22 mouse cellular contexts compared by ENCODE assay signal in the genomic region with DNA sequence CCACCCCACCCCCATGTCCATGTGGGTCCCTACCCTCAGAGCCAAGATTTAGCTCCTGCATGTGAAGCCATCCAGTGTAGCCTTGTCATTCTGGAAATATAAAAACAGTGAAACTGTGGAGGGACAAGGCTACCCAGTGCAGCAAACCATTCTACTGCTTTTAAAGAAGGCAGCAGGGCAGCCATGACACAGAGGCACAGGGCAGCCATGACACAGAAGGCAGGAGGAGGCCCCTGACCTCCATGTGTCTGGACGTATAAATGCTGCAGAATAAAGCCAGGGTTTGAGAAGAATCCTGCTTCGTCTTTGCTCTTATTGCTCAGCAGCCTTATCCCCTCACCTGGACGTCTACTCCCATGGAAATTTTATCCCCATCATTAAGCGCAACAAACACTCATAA. TPM values are rescaled to one million over a fixed set of nuclear protein-coding genes. Genes with fewer than 3 reads are reported as not detected.
"Had no signal": no experiment of that assay in that cellular context is flagged by ENCODE, and none has a peak within 500 bp of the region (broad histone marks: within the 10 kb centered on the region; RNA-seq: fewer than 3 reads in every experiment).

No protein-coding gene starts in this region.

- H3K9ac ChIP-seq: neural tube, embryonic 12.5 days; neural tube, embryonic 13.5 days; stomach, embryonic 15.5 days had no signal

- H3K4me3 ChIP-seq: neural tube, embryonic 12.5 days; neural tube, embryonic 13.5 days; stomach, embryonic 15.5 days had no signal

- H3K36me3 ChIP-seq: neural tube, embryonic 12.5 days; neural tube, embryonic 13.5 days; stomach, embryonic 15.5 days had no signal

- H3K27me3 ChIP-seq: neural tube, embryonic 12.5 days; neural tube, embryonic 13.5 days; stomach, embryonic 15.5 days had no signal

- H3K27ac ChIP-seq: neural tube, embryonic 12.5 days; neural tube, embryonic 13.5 days; stomach, embryonic 15.5 days; stomach, postnatal 0 days had no signal

- H3K4me1 ChIP-seq: neural tube, embryonic 12.5 days; neural tube, embryonic 13.5 days; stomach, embryonic 15.5 days had no signal

- H3K9me3 ChIP-seq: neural tube, embryonic 12.5 days; neural tube, embryonic 13.5 days; stomach, embryonic 15.5 days had no signal

- DNase-seq: retina, postnatal 1 day; right cerebral cortex, adult 18-20 months; right cerebral cortex, postnatal 14 days; right cerebral cortex, postnatal 25 days; right cerebral cortex, postnatal 4 days; spleen, adult 18-20 months; thymus, adult 18-20 months; thymus, adult 2 months; thymus, postnatal 14 days; thymus, postnatal 25 days; thymus, postnatal 36 days; thymus, postnatal 4 days had no signal

- H3K4me2 ChIP-seq: neural tube, embryonic 12.5 days; neural tube, embryonic 13.5 days; stomach, embryonic 15.5 days had no signal

RNA-seq across cellular contexts. Expression of a gene that starts 3.3 kb away (rescaled TPM):
- total RNA-seq: neutrophil, adult 5-6 weeks had no signal
- polyA plus RNA-seq: neural tube, embryonic 13.5 days; small intestine, adult 2 months; stomach, embryonic 14.5 days; stomach, embryonic 16.5 days; stomach, postnatal 0 days; thymus, adult 2 months had no signal

RNA-seq across cellular contexts. Expression of a gene that starts 34.0 kb away (rescaled TPM):
- total RNA-seq: neutrophil, adult 5-6 weeks had no signal
- polyA plus RNA-seq: small intestine, adult 2 months; spleen, adult 2 months; testis, adult 2 months had no signal

RNA-seq across cellular contexts. Expression of a gene that starts 51.7 kb away (rescaled TPM):
- total RNA-seq: neutrophil, adult 5-6 weeks had no signal
- polyA plus RNA-seq: spleen, adult 2 months had no signal
